Comparison of ENCODE assay signal across 7 mouse cellular contexts in genomic region chr5:114980122-114980748, GRCm38 (mm10). TPM values are rescaled to one million over a fixed set of nuclear protein-coding genes. Genes with fewer than 3 reads are reported as not detected.
DNase-seq lines count a peak whose midpoint lies in the region; ATAC-seq lines count a peak whose summit lies in the region.

No protein-coding gene starts in this region.

- H3K9me3 ChIP-seq in hindbrain, embryonic 14.5 days (ENCODE audit: control insufficient read depth, low read length) = no peaks in the 10 kb centered on the region

- peak overlapping the region; percentile 60 for H3K4me2 ChIP-seq in hindbrain, embryonic 14.5 days (replicated peaks)

- DNase-seq in MEL-GATA-1-ER (ENCODE audit: extremely low read depth, low read depth) = peak; percentile 23
- DNase-seq in embryo, embryonic 9.5 days (ENCODE audit: extremely low spot score) = peak; percentile 33
- DNase-seq in hindbrain, embryonic 14.5 days (ENCODE audit: low spot score) = no peak
- DNase-seq in lung, postnatal 25 days (ENCODE audit: low spot score) = peak; percentile 23
- DNase-seq in thymus, postnatal 10 days (ENCODE audit: low spot score in 2 of 2) = no peak
- no peak for DNase-seq in layer of hippocampus, adult 8-10 months (ENCODE audit: low spot score in 2 of 2)
- DNase-seq in thymus, postnatal 4 days = no peak

- H3K4me3 ChIP-seq in hindbrain, embryonic 14.5 days (replicated peaks; ENCODE audit: low read length) = peak overlapping the region; percentile 15

- H3K36me3 ChIP-seq in hindbrain, embryonic 14.5 days (replicated peaks; ENCODE audit: control insufficient read depth, insufficient read depth) = no peaks in the 10 kb centered on the region

- H3K27ac ChIP-seq in hindbrain, embryonic 14.5 days = no peak overlapping the region

- H3K27me3 ChIP-seq in hindbrain, embryonic 14.5 days (ENCODE audit: control insufficient read depth, insufficient read depth, low read length) = no peaks in the 10 kb centered on the region

- WGBS in hindbrain, embryonic 14.5 days = 30% methylated on average over 16 of the region's 16 CpGs

- no peaks in the 10 kb centered on the region for H3K4me1 ChIP-seq in hindbrain, embryonic 14.5 days (replicated peaks; ENCODE audit: control insufficient read depth, insufficient read depth, low read length)

- ATAC-seq in hindbrain, embryonic 14.5 days (ENCODE audit: low FRiP score) = no peak

- peak overlapping the region; percentile 22 for H3K9ac ChIP-seq in hindbrain, embryonic 14.5 days

RNA-seq across cellular contexts. Expression of gene Hnf1a, which starts 9.3 kb away (rescaled TPM):
- 0.07 TPM in 1 of 2 replicates, not detected in the other for polyA plus RNA-seq in hindbrain, embryonic 14.5 days (2014; fragmentation: Nextera tagmentation; extraction: Ambion mirVana)
- not detected for total RNA-seq in layer of hippocampus, adult 8-10 months (2022)

RNA-seq across cellular contexts. Expression of gene Sppl3, which starts 30.7 kb away (rescaled TPM):
- 30.1 and 31.5 TPM in 2 replicates for polyA plus RNA-seq in hindbrain, embryonic 14.5 days (2014; fragmentation: Nextera tagmentation; extraction: Ambion mirVana)
- 10 to 100 TPM; 71.6 to 80.6 (median 77.4) TPM for total RNA-seq in layer of hippocampus, adult 8-10 months (2022)

RNA-seq across cellular contexts. Expression of gene 2210016L21Rik, which starts 38.3 kb away (rescaled TPM):
- 126 and 135 TPM in 2 replicates for polyA plus RNA-seq in hindbrain, embryonic 14.5 days (2014; fragmentation: Nextera tagmentation; extraction: Ambion mirVana)
- total RNA-seq in layer of hippocampus, adult 8-10 months (2022) = 100 to 1,000 TPM; 183 to 208 (median 204) TPM

RNA-seq across cellular contexts. Expression of gene Oasl1, which starts 57.2 kb away (rescaled TPM):
- 0.13 and 0.25 TPM in 2 replicates for polyA plus RNA-seq in hindbrain, embryonic 14.5 days (2014; fragmentation: Nextera tagmentation; extraction: Ambion mirVana)
- total RNA-seq in layer of hippocampus, adult 8-10 months (2022) = 1 to 10 TPM in 1 of 4 experiments, under 1 TPM in 1, not detected in 2; 0.80 to 1.1 TPM

Comparison
In these comparisons a context has a peak if more than half of its experiments do, and no peak if none do; other contexts are left out.
1. DNase-seq: peak in MEL-GATA-1-ER (single experiment), embryo, embryonic 9.5 days (single experiment) and lung, postnatal 25 days (single experiment); none in hindbrain, embryonic 14.5 days (single experiment), thymus, postnatal 10 days (0 of 2), layer of hippocampus, adult 8-10 months (0 of 2) and thymus, postnatal 4 days (single experiment).